Mouse (Mus musculus): Measurements from ENCODE around the gene Gfap.

- TF ChIP-seq CTCF (IDR thresholded peaks at IDR 0.05; ENCODE audit: low read depth, low read length) = no peak
- TF ChIP-seq TAL1 (conservative IDR thresholded peaks at IDR 0.05; ENCODE audit: low read depth, low read length) = no peak
- TF ChIP-seq GATA1 (IDR thresholded peaks at IDR 0.05; ENCODE audit: borderline replicate concordance, low read length) = no peak
Measured at GRCm38 (mm10) chr11:102880585-102881313, 20.0 kb downstream of the Gfap start, which contains the start of the genes Eftud2 and Ccdc103.
